In genomic region chr5:132673599-132674305, GRCm38 (mm10) we compare ENCODE assay signal across 10 mouse cellular contexts.
DNase-seq lines count a peak whose midpoint lies in the region; ATAC-seq and TF ChIP-seq lines count a peak whose summit lies in the region.
"Had no signal": no experiment of that assay in that cellular context is flagged by ENCODE, and none has a peak within 500 bp of the region (broad histone marks: within the 10 kb centered on the region; RNA-seq: fewer than 3 reads in every experiment).

No protein-coding gene starts in this region.

- H3K9ac ChIP-seq in hindbrain, postnatal 0 days (replicated peaks; ENCODE audit: low read length), result no peak overlapping the region
- no peak overlapping the region for H3K9ac ChIP-seq in midbrain, embryonic 15.5 days
- no peak overlapping the region for H3K9ac ChIP-seq in embryonic facial prominence, embryonic 11.5 days (replicated peaks; ENCODE audit: low read length)
- H3K9ac ChIP-seq: embryonic facial prominence, embryonic 12.5 days had no signal

- no peak overlapping the region for H3K4me3 ChIP-seq in hindbrain, postnatal 0 days (ENCODE audit: low read length)
- no peak overlapping the region for H3K4me3 ChIP-seq in hindbrain, embryonic 10.5 days
- H3K4me3 ChIP-seq in midbrain, embryonic 10.5 days, result no peak overlapping the region
- no peak overlapping the region for H3K4me3 ChIP-seq in midbrain, embryonic 15.5 days
- H3K4me3 ChIP-seq in embryonic facial prominence, embryonic 11.5 days (ENCODE audit: low read depth, low read length), result no peak overlapping the region
- H3K4me3 ChIP-seq: embryonic facial prominence, embryonic 12.5 days had no signal

- ATAC-seq in hindbrain, postnatal 0 days, result peak; percentile 75
- ATAC-seq in midbrain, embryonic 15.5 days (replicated peaks), result no peak
- ATAC-seq in embryonic facial prominence, embryonic 11.5 days (replicated peaks; ENCODE audit: insufficient number of reproducible peaks, low FRiP score, low TSS enrichment, low read depth), result no peak
- no peak for ATAC-seq in megakaryocyte progenitor cell, adult 5-6 weeks (replicated peaks; ENCODE audit: poor library complexity)

- H3K27ac ChIP-seq in hindbrain, postnatal 0 days, result no peak overlapping the region
- no peak overlapping the region for H3K27ac ChIP-seq in hindbrain, embryonic 10.5 days
- H3K27ac ChIP-seq in midbrain, embryonic 10.5 days (replicated peaks), result no peak overlapping the region
- no peak overlapping the region for H3K27ac ChIP-seq in midbrain, embryonic 15.5 days
- H3K27ac ChIP-seq in embryonic facial prominence, embryonic 11.5 days (replicated peaks; ENCODE audit: low read depth, low read length), result no peak overlapping the region
- H3K27ac ChIP-seq: embryonic facial prominence, embryonic 12.5 days; macrophage had no signal

- H3K9me3 ChIP-seq in hindbrain, postnatal 0 days (ENCODE audit: low read length), result no peaks in the 10 kb centered on the region
- H3K9me3 ChIP-seq in hindbrain, embryonic 10.5 days, result no peaks in the 10 kb centered on the region
- no peaks in the 10 kb centered on the region for H3K9me3 ChIP-seq in midbrain, embryonic 10.5 days (replicated peaks)
- no peaks in the 10 kb centered on the region for H3K9me3 ChIP-seq in midbrain, embryonic 15.5 days
- H3K9me3 ChIP-seq in embryonic facial prominence, embryonic 11.5 days (replicated peaks; ENCODE audit: control insufficient read depth, low read length), result no peaks in the 10 kb centered on the region
- H3K9me3 ChIP-seq: embryonic facial prominence, embryonic 12.5 days had no signal

- H3K4me2 ChIP-seq in hindbrain, postnatal 0 days (ENCODE audit: low read depth, low read length), result no peak overlapping the region
- no peak overlapping the region for H3K4me2 ChIP-seq in midbrain, embryonic 15.5 days
- H3K4me2 ChIP-seq in embryonic facial prominence, embryonic 11.5 days (ENCODE audit: low read depth, low read length), result no peak overlapping the region
- H3K4me2 ChIP-seq: embryonic facial prominence, embryonic 12.5 days had no signal

- no peaks in the 10 kb centered on the region for H3K36me3 ChIP-seq in hindbrain, postnatal 0 days (ENCODE audit: insufficient read depth, low read length)
- no peaks in the 10 kb centered on the region for H3K36me3 ChIP-seq in hindbrain, embryonic 10.5 days
- no peaks in the 10 kb centered on the region for H3K36me3 ChIP-seq in midbrain, embryonic 10.5 days
- H3K36me3 ChIP-seq in midbrain, embryonic 15.5 days (replicated peaks), result no peaks in the 10 kb centered on the region
- H3K36me3 ChIP-seq in embryonic facial prominence, embryonic 11.5 days (replicated peaks; ENCODE audit: control insufficient read depth, insufficient read depth, low read depth, low read length), result no peaks in the 10 kb centered on the region
- H3K36me3 ChIP-seq: embryonic facial prominence, embryonic 12.5 days had no signal

- H3K27me3 ChIP-seq in hindbrain, postnatal 0 days (ENCODE audit: insufficient read depth, low read length), result no peaks in the 10 kb centered on the region
- peaks cover 7% of the 10 kb centered on the region; the same call in 1 of the 2 replicates for H3K27me3 ChIP-seq in hindbrain, embryonic 10.5 days (ENCODE audit: insufficient read depth, poor library complexity, severe bottlenecking)
- H3K27me3 ChIP-seq in midbrain, embryonic 10.5 days (ENCODE audit: low read depth, poor library complexity, severe bottlenecking), result peaks cover 39% of the 10 kb centered on the region
- 0 out of 2 replicates have a peak, but pooled peaks cover 2% of the 10 kb centered on the region for H3K27me3 ChIP-seq in midbrain, embryonic 15.5 days (replicated peaks)
- no peaks in the 10 kb centered on the region for H3K27me3 ChIP-seq in embryonic facial prominence, embryonic 11.5 days (ENCODE audit: control insufficient read depth, insufficient read depth, low read length)
- H3K27me3 ChIP-seq: embryonic facial prominence, embryonic 12.5 days had no signal

- no peaks in the 10 kb centered on the region for H3K4me1 ChIP-seq in hindbrain, postnatal 0 days (ENCODE audit: insufficient read depth, low read length)
- peaks cover 12% of the 10 kb centered on the region for H3K4me1 ChIP-seq in hindbrain, embryonic 10.5 days (replicated peaks)
- peaks cover 16% of the 10 kb centered on the region for H3K4me1 ChIP-seq in midbrain, embryonic 10.5 days
- peaks cover 7% of the 10 kb centered on the region; the same call in 1 of the 2 replicates for H3K4me1 ChIP-seq in midbrain, embryonic 15.5 days
- no peaks in the 10 kb centered on the region for H3K4me1 ChIP-seq in embryonic facial prominence, embryonic 11.5 days (ENCODE audit: control insufficient read depth, insufficient read depth, low read length)
- H3K4me1 ChIP-seq: embryonic facial prominence, embryonic 12.5 days had no signal

- no peak for TF ChIP-seq CTCF in hindbrain, postnatal 0 days (IDR thresholded peaks at IDR 0.05; ENCODE audit: low read depth)

- WGBS in hindbrain, postnatal 0 days, result 9% methylated on average over 6 of the region's 6 CpGs
- whole genome bisulfite sequencing in hindbrain, embryonic 10.5 days, result 27% methylated on average over 6 of the region's 6 CpGs
- WGBS in midbrain, embryonic 10.5 days, result 32% methylated on average over 6 of the region's 6 CpGs
- WGBS in midbrain, embryonic 15.5 days, result 16% methylated on average over 6 of the region's 6 CpGs
- 47% methylated on average over 6 of the region's 6 CpGs for WGBS in embryonic facial prominence, embryonic 11.5 days

- peak; percentile 70 for DNase-seq in hindbrain, postnatal 0 days (ENCODE audit: low spot score)
- DNase-seq in hindbrain, embryonic 10.5 days (ENCODE audit: low spot score), result no peak
- DNase-seq in midbrain, embryonic 10.5 days (ENCODE audit: low spot score), result peak; percentile 24
- DNase-seq in embryonic facial prominence, embryonic 11.5 days (ENCODE audit: low spot score), result peak; percentile 36
- peak; percentile 34 to 55 for DNase-seq in layer of hippocampus, postnatal 14 days (ENCODE audit: low spot score in 2 of 2)
- DNase-seq: adrenal gland, postnatal 10 days had no signal
